Mouse (Mus musculus): Measurements from ENCODE around the gene Syap1. TPM values are rescaled to one million over a fixed set of nuclear protein-coding genes. Genes with fewer than 3 reads are reported as not detected.

Gene Syap1
- 37.1 TPM for polyA plus RNA-seq (2014; fragmentation: Illumina TruSeq; extraction: RNeasy Lipid Tissue Mini Kit (QIAGEN cat#74804); ENCODE audit: low read depth, low replicate concordance)

DNA sequence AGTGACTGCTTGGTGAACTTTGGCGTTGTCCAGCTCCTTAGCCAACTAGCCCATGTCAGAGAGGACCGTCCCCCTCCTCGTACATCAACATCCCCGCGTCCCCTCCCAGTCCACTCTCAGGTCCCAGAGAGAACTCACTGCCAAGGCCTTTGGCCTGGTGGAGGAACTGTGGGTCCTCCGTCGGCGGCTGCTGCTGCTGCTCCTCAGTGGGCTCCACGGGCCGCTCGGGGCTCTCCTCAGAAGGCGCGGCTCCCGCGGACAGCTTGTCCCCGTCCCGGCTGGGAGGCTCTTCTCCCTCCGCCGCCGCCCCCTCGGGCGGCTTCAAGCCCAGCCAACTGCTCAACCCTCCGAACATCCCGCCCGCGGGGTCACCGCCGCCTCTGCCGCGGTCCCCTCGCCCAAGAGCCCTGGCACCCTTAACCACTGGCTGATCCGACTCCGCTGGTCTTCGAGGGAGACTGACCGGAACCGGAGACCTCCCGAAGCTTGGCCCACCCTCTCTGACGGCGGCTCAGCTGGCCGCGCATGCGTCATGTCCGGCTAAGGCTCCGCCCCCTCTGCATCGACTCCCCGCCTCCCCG lies at the start of gene Syap1:
Syap1 (minus strand) TSS at position 517 of the 581 bp plus-strand sequence.

DNA sequence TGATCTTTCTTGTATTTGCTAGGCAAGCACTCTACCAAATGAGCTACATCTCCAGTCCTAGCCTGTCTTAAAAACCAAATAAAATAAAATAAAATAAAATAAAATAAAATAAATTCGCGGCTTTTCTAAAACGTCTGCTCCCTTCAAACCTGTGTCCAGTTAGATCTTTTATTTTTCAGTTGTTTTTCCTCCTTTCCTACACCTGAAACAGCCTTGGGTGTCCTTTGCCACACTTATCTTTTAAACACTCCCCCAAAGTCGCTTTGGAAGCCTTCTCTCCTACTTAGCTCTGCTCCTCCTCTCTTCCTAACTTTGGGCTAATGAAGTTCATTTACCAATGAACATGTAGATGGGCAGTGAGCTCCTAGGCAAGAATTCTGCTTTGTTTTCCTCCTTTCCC lies 12.7 kb upstream of the Syap1 start, which contains the start of gene Ctps2:
Ctps2 (plus strand) TSS at position 301 of the 400 bp plus-strand sequence.

DNA sequence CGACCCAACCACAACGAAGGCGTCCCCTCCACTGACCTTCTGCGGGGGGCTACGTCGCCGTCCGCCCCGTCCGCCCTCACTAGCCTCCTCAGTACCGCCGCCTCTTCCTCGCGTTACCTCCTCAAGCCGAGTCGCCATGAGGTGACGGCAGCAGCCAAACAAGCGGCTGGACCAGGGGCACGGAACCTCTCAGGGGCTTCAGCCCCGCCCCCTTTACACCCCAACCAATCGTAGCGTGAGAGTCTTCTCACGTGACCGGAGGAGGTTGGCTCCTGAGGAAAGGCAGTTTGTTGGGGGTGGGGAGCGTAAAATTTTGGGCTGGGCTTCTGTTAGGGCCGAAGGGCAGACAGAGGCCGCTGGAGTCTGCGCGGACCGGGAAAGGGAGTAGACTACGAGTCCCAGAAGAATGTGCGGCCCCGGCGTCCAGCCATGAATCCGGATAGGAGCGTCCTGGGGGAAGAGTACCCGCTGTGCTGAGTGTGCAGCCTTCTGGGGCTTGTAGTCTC lies 59.0 kb downstream of the Syap1 start, which contains the start of gene Txlng:
Txlng (minus strand) TSS at position 252 of the 506 bp plus-strand sequence.

Other genes with a start within 250 kb of the Syap1 start
- 0.73 TPM for gene Reps2, start 244.8 kb downstream of the Syap1 start, polyA plus RNA-seq (2014; fragmentation: Illumina TruSeq; extraction: RNeasy Lipid Tissue Mini Kit (QIAGEN cat#74804); ENCODE audit: low read depth, low replicate concordance)
- 153 TPM for gene Rbbp7, start 128.0 kb downstream of the Syap1 start, polyA plus RNA-seq (2014; fragmentation: Illumina TruSeq; extraction: RNeasy Lipid Tissue Mini Kit (QIAGEN cat#74804); ENCODE audit: low read depth, low replicate concordance)
- gene Txlng, start 59.0 kb downstream of the Syap1 start, polyA plus RNA-seq (2014; fragmentation: Illumina TruSeq; extraction: RNeasy Lipid Tissue Mini Kit (QIAGEN cat#74804); ENCODE audit: low read depth, low replicate concordance): 9.5 TPM
- gene Ctps2, start 12.8 kb upstream of the Syap1 start, polyA plus RNA-seq (2014; fragmentation: Illumina TruSeq; extraction: RNeasy Lipid Tissue Mini Kit (QIAGEN cat#74804); ENCODE audit: low read depth, low replicate concordance): 18.7 TPM
- gene S100g, start 76.2 kb upstream of the Syap1 start, polyA plus RNA-seq (2014; fragmentation: Illumina TruSeq; extraction: RNeasy Lipid Tissue Mini Kit (QIAGEN cat#74804); ENCODE audit: low read depth, low replicate concordance): not detected